Mouse (Mus musculus) erythroblast, embryonic 14.5 days (primary cell): ENCODE results near the gene Dlgap4.

Source experiments
- GATA1 ChIP-seq: IDR thresholded peaks from 2 replicates; pipeline ENCODE4 v1.6.1; 2012; ENCODE audit warnings: low read length, inconsistent platforms, mixed read lengths
- TAL1 ChIP-seq: IDR thresholded peaks from 3 replicates; pipeline ENCODE4 v1.6.1; 2012; ENCODE audit warnings: low read length, inconsistent platforms, mixed read lengths

DNA sequence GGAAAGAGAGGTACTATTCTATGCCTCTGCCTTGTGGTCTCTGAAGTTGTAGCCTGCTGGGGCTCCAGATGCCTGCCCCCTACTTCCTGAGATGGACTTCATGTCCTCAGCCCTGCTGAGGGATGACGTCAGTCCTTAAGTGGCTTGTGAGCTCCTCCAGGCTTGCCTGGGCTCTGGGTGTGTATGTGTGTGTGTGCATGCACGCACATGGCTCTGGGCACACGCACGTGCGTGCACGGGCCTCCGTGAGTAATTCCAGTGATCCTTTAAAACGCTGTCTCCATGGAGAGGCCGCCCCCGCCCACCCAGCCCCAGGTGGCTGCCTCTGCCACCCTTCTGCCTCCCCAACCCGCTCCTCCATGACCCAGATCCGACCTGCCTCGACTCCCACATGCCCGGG lies 72.5 kb downstream of the Dlgap4 start:
- no peak for TF ChIP-seq GATA1
- TF ChIP-seq TAL1: no peak
